Mouse (Mus musculus) E14TG2a.4 (cell line): ENCODE results near the gene Fn1.

Experiments used
- CTCF ChIP-seq: conservative IDR thresholded peaks from 2 replicates; pipeline ENCODE4 v1.5.1; 2014; ENCODE audit warnings: low read length
- POU5F1 ChIP-seq: IDR thresholded peaks from 2 replicates; pipeline ENCODE4 v1.6.1; 2014; ENCODE audit warnings: low read length, borderline replicate concordance

DNA sequence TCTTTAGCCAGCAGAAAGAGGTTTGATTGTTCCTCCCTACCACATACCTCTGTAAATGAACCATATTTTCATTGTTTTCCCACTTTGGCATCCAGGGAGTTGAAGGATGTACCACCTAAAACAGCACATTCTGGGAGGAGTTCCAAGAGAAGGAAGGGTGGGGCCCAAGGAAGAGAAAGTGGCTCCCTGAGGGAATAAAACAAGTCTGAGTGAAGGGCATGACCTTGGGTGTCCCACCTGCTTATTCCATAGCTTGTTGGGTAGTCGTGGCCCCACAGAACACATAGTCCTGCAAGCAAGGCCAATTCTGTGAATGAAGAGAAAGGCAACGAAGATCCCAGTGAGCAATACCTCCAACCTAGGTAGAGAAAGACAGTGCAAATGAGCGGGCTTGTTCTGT, 19.3 kb upstream of the Fn1 start:
- TF ChIP-seq POU5F1 (no peak), CTCF (no peak)
